Comparison of ENCODE assay signal across 12 mouse cellular contexts in genomic region chr16:34029790-34030189, GRCm38 (mm10).
DNase-seq lines count a peak whose midpoint lies in the region; ATAC-seq and TF ChIP-seq lines count a peak whose summit lies in the region.
"Had no signal": no experiment of that assay in that cellular context is flagged by ENCODE, and none has a peak within 500 bp of the region (broad histone marks: within the 10 kb centered on the region; RNA-seq: fewer than 3 reads in every experiment).

No protein-coding gene starts in this region.

- TF ChIP-seq POLR2A in lung, adult 2 months (IDR thresholded peaks at IDR 0.05; ENCODE audit: borderline replicate concordance, extremely low read depth, low read depth, low read length), result no peak
- TF ChIP-seq POLR2A in small intestine, adult 2 months (IDR thresholded peaks at IDR 0.05; ENCODE audit: low read depth, low read length), result no peak

- H3K27ac ChIP-seq in small intestine, adult 2 months (ENCODE audit: insufficient read depth, low read depth, low read length), result peak overlapping the region; percentile 84; the same call in 1 of the 2 replicates
- no peak overlapping the region for H3K27ac ChIP-seq in forebrain, embryonic 12.5 days
- H3K27ac ChIP-seq: hindbrain, embryonic 15.5 days; limb, embryonic 12.5 days had no signal

- no peak overlapping the region for H3K4me2 ChIP-seq in forebrain, embryonic 12.5 days
- H3K4me2 ChIP-seq: hindbrain, embryonic 15.5 days; limb, embryonic 12.5 days had no signal

- H3K4me3 ChIP-seq in lung, adult 2 months (replicated peaks; ENCODE audit: extremely low read depth, low read depth, low read length), result no peak overlapping the region
- no peak overlapping the region for H3K4me3 ChIP-seq in small intestine, adult 2 months (ENCODE audit: low read depth, low read length)
- no peak overlapping the region for H3K4me3 ChIP-seq in forebrain, embryonic 12.5 days (replicated peaks)
- H3K4me3 ChIP-seq: hindbrain, embryonic 15.5 days; limb, embryonic 12.5 days had no signal

- no peaks in the 10 kb centered on the region for H3K9me3 ChIP-seq in forebrain, embryonic 12.5 days
- H3K9me3 ChIP-seq: hindbrain, embryonic 15.5 days; limb, embryonic 12.5 days had no signal

- H3K27me3 ChIP-seq in small intestine, adult 2 months (ENCODE audit: control insufficient read depth, insufficient read depth, low read length), result no peaks in the 10 kb centered on the region
- no peaks in the 10 kb centered on the region for H3K27me3 ChIP-seq in forebrain, embryonic 12.5 days
- H3K27me3 ChIP-seq: hindbrain, embryonic 15.5 days; limb, embryonic 12.5 days had no signal

- WGBS in lung, adult 2 months, result 59% methylated on average over 5 of the region's 5 CpGs
- 26% methylated on average over 5 of the region's 5 CpGs for WGBS in small intestine, adult 2 months
- WGBS in forebrain, embryonic 12.5 days, result 91% methylated on average over 5 of the region's 5 CpGs

- H3K9ac ChIP-seq in forebrain, embryonic 12.5 days, result no peak overlapping the region
- H3K9ac ChIP-seq: hindbrain, embryonic 15.5 days; limb, embryonic 12.5 days had no signal

- H3K36me3 ChIP-seq in small intestine, adult 2 months (ENCODE audit: control insufficient read depth, insufficient read depth, low read length), result peaks cover 58% of the 10 kb centered on the region
- peaks cover 75% of the 10 kb centered on the region for H3K36me3 ChIP-seq in forebrain, embryonic 12.5 days (replicated peaks)

- DNase-seq in lung, adult 18-20 months, result peak; percentile 70 to 78
- DNase-seq in lung, adult 2 months, result no peak
- DNase-seq in heart, postnatal 36 days, result peak; percentile 23 to 43
- peak; percentile 28 to 55 for DNase-seq in kidney, postnatal 4 days
- no peak for DNase-seq in urinary bladder, postnatal 14 days (ENCODE audit: low spot score)
- DNase-seq: retina, postnatal 1 day had no signal

- intact Hi-C loops in heart, postnatal 36 days (cut with DNase I), result no loop called here

- H3K4me1 ChIP-seq in lung, adult 2 months (ENCODE audit: control insufficient read depth, insufficient read depth, low read length), result no peaks in the 10 kb centered on the region
- H3K4me1 ChIP-seq in small intestine, adult 2 months (ENCODE audit: control insufficient read depth, insufficient read depth, insufficient read length, low read length), result peaks cover 10% of the 10 kb centered on the region
- H3K4me1 ChIP-seq in forebrain, embryonic 12.5 days, result no peaks in the 10 kb centered on the region
- H3K4me1 ChIP-seq: hindbrain, embryonic 15.5 days; limb, embryonic 12.5 days had no signal

- TF ChIP-seq CTCF in lung, adult 2 months (IDR thresholded peaks at IDR 0.05; ENCODE audit: insufficient read depth, low read length), result no peak
- no peak for TF ChIP-seq CTCF in small intestine, adult 2 months (IDR thresholded peaks at IDR 0.05; ENCODE audit: extremely low read depth, insufficient read length, insufficient replicate concordance, low read depth, low read length)

- ATAC-seq in megakaryocyte-erythroid progenitor cell, adult 5-6 weeks (replicated peaks; ENCODE audit: low FRiP score, low TSS enrichment, poor library complexity, severe bottlenecking), result no peak
- ATAC-seq in forebrain, embryonic 12.5 days (ENCODE audit: low FRiP score), result no peak
- ATAC-seq: forebrain, embryonic 16.5 days had no signal

Comparison
In these comparisons a context has a peak if more than half of its experiments do, and no peak if none do; other contexts are left out.
1. DNase-seq: peak in lung, adult 18-20 months (2 of 2), heart, postnatal 36 days (2 of 2) and kidney, postnatal 4 days (2 of 2); none in lung, adult 2 months (single experiment) and urinary bladder, postnatal 14 days (single experiment).